Mouse (Mus musculus) cerebellum, adult (tissue): Measurements from ENCODE around the gene Rrm1.

Experiments
- ATAC-seq: cut with Nextera tagmentation; 2 replicates; pipeline ENCODE4 v1.9.2; 2017; ENCODE audit warnings: mild to moderate bottlenecking, moderate library complexity, mixed read lengths; ENCODE audit not compliant: insufficient number of reproducible peaks, low FRiP score, low TSS enrichment

The Rrm1 gene

GRCm38 (mm10) chr7:102516261-102517050, 75.0 kb downstream of the Rrm1 start:
- ATAC-seq: no peak

- no peak for ATAC-seq
Observed at GRCm38 (mm10) chr7:102517051-102517335, 75.5 kb downstream of the Rrm1 start.
